Mouse (Mus musculus): ENCODE measurements around the gene Tcf20. TPM values are rescaled to one million over a fixed set of nuclear protein-coding genes. Genes with fewer than 3 reads are reported as not detected.
A peak's percentile ranks its signal among the peaks of the same experiment; 100 is the strongest.

Gene Tcf20
- polyA plus RNA-seq, 1 experiment from 2014 or later, result 13.0 TPM

GRCm38 (mm10) chr15:82955286-82955685 is 32.4 kb downstream of the Tcf20 start:
- H3K9me3 ChIP-seq (replicated peaks; ENCODE audit: control insufficient read depth, low read length, poor library complexity, severe bottlenecking), result no peaks in the 10 kb centered on the region
- 88% methylated on average over 8 of the region's 8 CpGs for WGBS
- no peak overlapping the region for H3K9ac ChIP-seq (ENCODE audit: low read depth, low read length)
- no peak for ATAC-seq
- no peak overlapping the region for H3K27ac ChIP-seq (ENCODE audit: low read length)
- no peak overlapping the region for H3K4me2 ChIP-seq (ENCODE audit: low read length)
- no peaks in the 10 kb centered on the region for H3K36me3 ChIP-seq (ENCODE audit: control insufficient read depth, insufficient read depth, low read length)
- H3K4me1 ChIP-seq (ENCODE audit: control insufficient read depth, insufficient read depth, low read length), result peaks cover 68% of the 10 kb centered on the region
- no peaks in the 10 kb centered on the region for H3K27me3 ChIP-seq (ENCODE audit: control insufficient read depth, insufficient read depth, low read depth, low read length)
- H3K4me3 ChIP-seq (ENCODE audit: low read depth, low read length), result no peak overlapping the region

DNA sequence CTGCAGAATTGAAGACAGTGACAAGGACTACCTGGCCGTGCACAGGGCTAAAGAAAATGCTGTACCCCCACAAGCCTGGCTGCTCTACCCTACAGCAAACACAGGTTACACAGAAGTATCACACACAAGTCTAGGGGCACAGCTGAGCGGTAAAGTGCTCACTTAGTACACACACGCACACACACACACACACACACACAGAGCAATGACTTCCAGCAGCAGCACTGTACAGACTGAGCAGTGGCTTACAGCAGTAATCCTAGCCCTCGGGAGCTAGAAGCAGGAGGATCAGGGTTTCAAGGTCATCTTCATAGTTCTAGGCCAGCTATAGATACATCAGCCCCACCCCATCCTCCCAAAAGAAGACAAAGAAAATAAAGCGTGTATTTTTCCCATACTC is 33.6 kb downstream of the Tcf20 start:
- Histone ChIP-seq H3K27ac (ENCODE audit: low read length) (no peak overlapping the region), H3K9ac (ENCODE audit: low read depth, low read length) (no peak overlapping the region)
- no peak for ATAC-seq

DNA sequence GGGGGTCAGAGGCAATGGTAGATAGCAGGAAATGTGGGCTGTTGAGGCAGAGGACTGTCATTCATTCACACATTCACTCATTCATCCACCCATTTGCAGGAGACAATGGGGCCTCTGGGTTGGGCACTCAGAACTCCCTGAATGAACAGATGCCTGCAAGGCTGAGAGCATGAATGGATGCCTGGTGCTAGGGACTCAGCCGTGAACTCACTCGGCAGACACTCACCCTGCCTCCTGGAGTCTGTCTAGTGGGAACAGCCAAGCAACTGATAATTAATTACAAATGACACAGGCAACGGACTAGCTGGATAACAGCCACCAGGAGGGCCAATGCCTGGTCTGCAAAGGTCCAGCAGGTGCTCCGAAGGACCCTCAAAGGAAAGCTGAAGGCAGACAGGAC is 34.6 kb downstream of the Tcf20 start:
- Histone ChIP-seq H3K36me3 (ENCODE audit: control insufficient read depth, insufficient read depth, low read length) (no peaks in the 10 kb centered on the region), H3K4me2 (ENCODE audit: low read length) (no peak overlapping the region), H3K9me3 (replicated peaks; ENCODE audit: control insufficient read depth, low read length, poor library complexity, severe bottlenecking) (no peaks in the 10 kb centered on the region), H3K9ac (ENCODE audit: low read depth, low read length) (no peak overlapping the region), H3K27me3 (ENCODE audit: control insufficient read depth, insufficient read depth, low read depth, low read length) (no peaks in the 10 kb centered on the region), H3K4me3 (ENCODE audit: low read depth, low read length) (no peak overlapping the region), H3K4me1 (ENCODE audit: control insufficient read depth, insufficient read depth, low read length) (peaks cover 46% of the 10 kb centered on the region), H3K27ac (ENCODE audit: low read length) (peak overlapping the region; percentile 50)
- 16% methylated on average over 4 of the region's 4 CpGs for WGBS
- no peak for ATAC-seq

More for the DNA sequence above, 33.6 kb downstream of the Tcf20 start:
- Histone ChIP-seq H3K4me3 (ENCODE audit: low read depth, low read length) (no peak overlapping the region), H3K27me3 (ENCODE audit: control insufficient read depth, insufficient read depth, low read depth, low read length) (no peaks in the 10 kb centered on the region), H3K4me1 (ENCODE audit: control insufficient read depth, insufficient read depth, low read length) (peaks cover 56% of the 10 kb centered on the region), H3K4me2 (ENCODE audit: low read length) (no peak overlapping the region), H3K36me3 (ENCODE audit: control insufficient read depth, insufficient read depth, low read length) (no peaks in the 10 kb centered on the region), H3K9me3 (replicated peaks; ENCODE audit: control insufficient read depth, low read length, poor library complexity, severe bottlenecking) (no peaks in the 10 kb centered on the region)
- WGBS, result 65% methylated on average over 5 of the region's 5 CpGs

DNA sequence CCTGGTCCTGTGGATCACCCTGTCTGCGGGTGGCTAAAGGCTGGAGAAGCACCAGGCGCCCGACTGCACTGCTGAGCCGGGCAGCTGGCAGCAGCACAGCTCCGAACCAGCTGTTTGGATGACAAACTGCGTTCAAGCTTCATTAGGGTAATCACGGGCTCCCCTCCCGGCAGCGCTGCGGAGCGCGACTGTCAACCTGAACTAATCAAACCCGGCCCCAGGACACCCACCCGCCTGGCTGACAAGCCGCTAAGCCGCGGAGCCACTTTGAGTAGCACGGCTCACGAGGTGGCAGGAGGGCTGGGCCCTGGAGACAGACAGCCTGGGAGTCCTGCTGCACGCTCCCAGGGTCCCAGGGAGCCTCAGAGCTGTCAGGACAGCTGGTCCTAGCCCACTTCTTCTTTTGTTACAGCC is 35.4 kb downstream of the Tcf20 start:
- peak overlapping the region; percentile 9; the same call in 1 of the 2 replicates for H3K4me2 ChIP-seq (ENCODE audit: low read length)
- peak; percentile 47 for ATAC-seq
- H3K9ac ChIP-seq (ENCODE audit: low read depth, low read length), result peak overlapping the region; percentile 26; the same call in 1 of the 2 replicates
- 2% methylated on average over 20 of the region's 20 CpGs for WGBS
- no peaks in the 10 kb centered on the region for H3K9me3 ChIP-seq (replicated peaks; ENCODE audit: control insufficient read depth, low read length, poor library complexity, severe bottlenecking)
- no peaks in the 10 kb centered on the region for H3K36me3 ChIP-seq (ENCODE audit: control insufficient read depth, insufficient read depth, low read length)
- peak overlapping the region; percentile 50 for H3K27ac ChIP-seq (ENCODE audit: low read length)
- no peak overlapping the region for H3K4me3 ChIP-seq (ENCODE audit: low read depth, low read length)
- no peaks in the 10 kb centered on the region for H3K27me3 ChIP-seq (ENCODE audit: control insufficient read depth, insufficient read depth, low read depth, low read length)
- H3K4me1 ChIP-seq (ENCODE audit: control insufficient read depth, insufficient read depth, low read length), result peaks cover 39% of the 10 kb centered on the region

GRCm38 (mm10) chr15:82950246-82950645 is 37.4 kb downstream of the Tcf20 start:
- 62% methylated on average over 8 of the region's 8 CpGs for WGBS
- Histone ChIP-seq H3K4me3 (ENCODE audit: low read depth, low read length) (no peak overlapping the region), H3K27ac (ENCODE audit: low read length) (no peak overlapping the region), H3K36me3 (ENCODE audit: control insufficient read depth, insufficient read depth, low read length) (no peaks in the 10 kb centered on the region), H3K4me2 (ENCODE audit: low read length) (no peak overlapping the region), H3K9ac (ENCODE audit: low read depth, low read length) (no peak overlapping the region), H3K9me3 (replicated peaks; ENCODE audit: control insufficient read depth, low read length, poor library complexity, severe bottlenecking) (no peaks in the 10 kb centered on the region), H3K4me1 (ENCODE audit: control insufficient read depth, insufficient read depth, low read length) (peaks cover 44% of the 10 kb centered on the region), H3K27me3 (ENCODE audit: control insufficient read depth, insufficient read depth, low read depth, low read length) (no peaks in the 10 kb centered on the region)
- no peak for ATAC-seq

- Histone ChIP-seq H3K4me2 (ENCODE audit: low read length) (no peak overlapping the region), H3K4me3 (ENCODE audit: low read depth, low read length) (no peak overlapping the region), H3K9ac (ENCODE audit: low read depth, low read length) (no peak overlapping the region), H3K27me3 (ENCODE audit: control insufficient read depth, insufficient read depth, low read depth, low read length) (no peaks in the 10 kb centered on the region), H3K4me1 (ENCODE audit: control insufficient read depth, insufficient read depth, low read length) (peaks cover 34% of the 10 kb centered on the region), H3K9me3 (replicated peaks; ENCODE audit: control insufficient read depth, low read length, poor library complexity, severe bottlenecking) (no peaks in the 10 kb centered on the region), H3K36me3 (ENCODE audit: control insufficient read depth, insufficient read depth, low read length) (no peaks in the 10 kb centered on the region), H3K27ac (ENCODE audit: low read length) (no peak overlapping the region)
- WGBS, result 69% methylated on average over 5 of the region's 5 CpGs
- no peak for ATAC-seq
These were observed 40.2 kb downstream of the Tcf20 start for GRCm38 (mm10) chr15:82947431-82947830.

GRCm38 (mm10) chr15:82944479-82945195 is 43.0 kb downstream of the Tcf20 start:
- Histone ChIP-seq H3K4me1 (ENCODE audit: control insufficient read depth, insufficient read depth, low read length) (peaks cover 40% of the 10 kb centered on the region), H3K27me3 (ENCODE audit: control insufficient read depth, insufficient read depth, low read depth, low read length) (no peaks in the 10 kb centered on the region), H3K9ac (ENCODE audit: low read depth, low read length) (no peak overlapping the region), H3K4me3 (ENCODE audit: low read depth, low read length) (no peak overlapping the region), H3K27ac (ENCODE audit: low read length) (no peak overlapping the region), H3K4me2 (ENCODE audit: low read length) (no peak overlapping the region), H3K36me3 (ENCODE audit: control insufficient read depth, insufficient read depth, low read length) (no peaks in the 10 kb centered on the region), H3K9me3 (replicated peaks; ENCODE audit: control insufficient read depth, low read length, poor library complexity, severe bottlenecking) (no peaks in the 10 kb centered on the region)
- 79% methylated on average over 9 of the region's 9 CpGs for WGBS
- no peak for ATAC-seq

DNA sequence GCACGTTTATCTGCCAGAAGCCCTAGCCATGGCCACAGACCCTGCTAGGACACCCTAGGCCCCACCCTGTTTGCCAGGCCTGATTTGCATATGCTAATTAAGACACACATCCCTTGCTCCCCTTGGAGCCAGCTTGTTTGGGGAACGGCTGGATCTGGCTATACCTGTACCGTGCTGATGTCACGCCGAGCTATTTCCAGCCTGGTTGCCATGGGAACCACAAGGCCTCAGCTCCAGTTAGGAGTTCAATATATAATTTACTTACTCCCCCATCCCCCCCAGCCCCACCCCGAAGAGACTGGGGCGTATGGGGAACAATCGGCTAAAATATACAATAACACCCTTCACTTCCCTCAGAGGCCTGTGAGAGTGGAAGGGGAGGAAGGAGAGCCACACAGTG is 45.9 kb downstream of the Tcf20 start:
- Histone ChIP-seq H3K4me1 (ENCODE audit: control insufficient read depth, insufficient read depth, low read length) (peaks cover 61% of the 10 kb centered on the region), H3K36me3 (ENCODE audit: control insufficient read depth, insufficient read depth, low read length) (no peaks in the 10 kb centered on the region), H3K4me3 (ENCODE audit: low read depth, low read length) (no peak overlapping the region), H3K4me2 (ENCODE audit: low read length) (peak overlapping the region; percentile 33), H3K9me3 (replicated peaks; ENCODE audit: control insufficient read depth, low read length, poor library complexity, severe bottlenecking) (no peaks in the 10 kb centered on the region), H3K27ac (ENCODE audit: low read length) (peak overlapping the region; percentile 76), H3K27me3 (ENCODE audit: control insufficient read depth, insufficient read depth, low read depth, low read length) (no peaks in the 10 kb centered on the region), H3K9ac (ENCODE audit: low read depth, low read length) (peak overlapping the region; percentile 33)
- 16% methylated on average over 8 of the region's 8 CpGs for WGBS
- ATAC-seq, result peak; percentile 49

DNA sequence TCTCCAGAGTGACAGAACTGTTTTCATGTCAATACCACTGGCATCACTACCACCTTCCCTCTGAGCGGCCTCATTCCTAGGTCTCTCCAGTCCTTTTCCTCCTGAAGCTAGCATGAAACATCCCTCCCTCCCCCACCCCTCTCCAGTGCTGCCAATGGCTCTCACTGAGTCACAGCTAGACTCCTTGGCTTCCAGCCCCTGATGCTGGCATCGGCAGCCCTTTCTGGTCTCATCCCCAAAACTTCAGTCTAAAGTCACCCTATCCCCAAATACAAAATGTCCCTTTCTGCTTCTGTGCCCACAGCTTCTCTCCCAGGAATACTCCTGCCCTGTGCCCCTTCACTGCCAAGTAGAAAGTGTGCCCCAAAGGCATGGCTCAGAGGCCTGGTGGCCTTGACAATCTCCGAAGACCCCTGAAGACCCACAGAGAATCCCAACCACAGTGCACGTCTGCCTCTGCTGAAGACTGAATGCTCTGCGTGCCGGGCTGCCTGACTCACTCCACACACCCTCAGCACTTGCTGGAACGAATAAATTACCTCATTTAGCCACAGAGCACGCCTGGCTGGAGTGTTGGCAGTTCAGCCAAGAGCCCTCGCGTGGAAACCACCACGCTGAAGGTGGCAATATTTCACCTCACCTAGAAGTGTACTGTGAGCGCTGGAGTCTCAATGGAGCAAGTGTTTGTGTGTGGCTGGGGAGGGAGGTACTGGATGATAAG is 47.0 kb downstream of the Tcf20 start:
- 43% methylated on average over 12 of the region's 12 CpGs for WGBS
- peaks cover 61% of the 10 kb centered on the region for H3K4me1 ChIP-seq (ENCODE audit: control insufficient read depth, insufficient read depth, low read length)
- H3K4me2 ChIP-seq (ENCODE audit: low read length), result no peak overlapping the region; the same call in 1 of the 2 replicates
- peak overlapping the region; percentile 22; the same call in 1 of the 2 replicates for H3K9ac ChIP-seq (ENCODE audit: low read depth, low read length)
- no peak for ATAC-seq
- H3K9me3 ChIP-seq (replicated peaks; ENCODE audit: control insufficient read depth, low read length, poor library complexity, severe bottlenecking), result no peaks in the 10 kb centered on the region
- no peaks in the 10 kb centered on the region for H3K27me3 ChIP-seq (ENCODE audit: control insufficient read depth, insufficient read depth, low read depth, low read length)
- H3K4me3 ChIP-seq (ENCODE audit: low read depth, low read length), result no peak overlapping the region
- H3K36me3 ChIP-seq (ENCODE audit: control insufficient read depth, insufficient read depth, low read length), result no peaks in the 10 kb centered on the region
- peak overlapping the region; percentile 76; the same call in 1 of the 2 replicates for H3K27ac ChIP-seq (ENCODE audit: low read length)

Data from midbrain, embryonic 16.5 days (tissue).